Comparison of ENCODE assay signal across 8 mouse cellular contexts in the genomic region with DNA sequence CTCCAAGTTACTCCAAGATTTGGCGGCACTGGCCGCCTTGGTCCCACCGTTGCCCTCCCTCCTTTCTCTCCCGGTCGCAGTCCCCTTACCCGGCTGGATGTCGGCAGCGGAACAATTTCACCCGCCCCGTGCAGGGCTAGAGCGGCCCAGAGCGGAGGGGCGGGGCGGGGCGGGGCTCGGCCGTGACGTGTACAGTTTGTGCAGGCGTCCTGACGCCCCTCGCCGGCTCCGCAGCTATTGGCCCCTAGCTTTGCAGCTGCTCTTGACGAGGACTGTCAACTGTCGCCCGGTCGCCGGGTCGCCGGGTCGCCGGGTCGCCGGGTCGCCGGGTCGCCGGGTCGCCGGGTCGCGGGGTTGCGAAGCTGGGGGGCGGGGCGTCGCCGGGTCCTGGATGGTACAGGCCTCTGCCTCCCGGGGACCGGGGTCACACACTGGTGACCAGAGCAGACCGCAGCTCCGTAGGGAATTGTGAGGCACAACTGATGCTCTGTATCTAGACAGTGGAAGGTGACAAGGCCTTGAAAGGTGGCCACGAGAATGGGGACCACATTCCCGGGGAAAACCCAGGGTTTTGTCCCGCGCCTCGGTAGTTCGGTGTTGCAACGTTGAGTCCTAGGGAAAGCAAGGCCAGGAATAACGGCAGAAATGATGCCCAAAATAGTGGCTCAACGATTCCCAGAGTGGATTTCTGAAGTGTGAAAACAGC. TPM values are rescaled to one million over a fixed set of nuclear protein-coding genes. Genes with fewer than 3 reads are reported as not detected.
DNase-seq lines count a peak whose midpoint lies in the region; ATAC-seq and TF ChIP-seq lines count a peak whose summit lies in the region.

Gene Suox, minus strand, starts transcription at position 311 of the 706 bp plus-strand sequence.

- TF ChIP-seq CTCF in bone marrow macrophage, adult 2 months (IDR thresholded peaks at IDR 0.05; ENCODE audit: low read depth, low read length): no peak
- TF ChIP-seq CTCF in embryonic fibroblast, embryonic 13.5 days (IDR thresholded peaks at IDR 0.05; ENCODE audit: borderline replicate concordance, insufficient read depth, low read length): no peak
- no peak for TF ChIP-seq CTCF in midbrain, postnatal 0 days (IDR thresholded peaks at IDR 0.05)

- peak; percentile 96 for ATAC-seq in kidney, embryonic 15.5 days (replicated peaks; ENCODE audit: low FRiP score)
- ATAC-seq in limb, embryonic 15.5 days (ENCODE audit: insufficient number of reproducible peaks, low FRiP score, low TSS enrichment, low read depth): peak; percentile 83
- ATAC-seq in midbrain, postnatal 0 days (ENCODE audit: low FRiP score): peak; percentile 82

- H3K27me3 ChIP-seq in heart, embryonic 10.5 days (ENCODE audit: insufficient read depth, poor library complexity, severe bottlenecking): peaks cover 20% of the 10 kb centered on the region; the same call in 1 of the 2 replicates
- H3K27me3 ChIP-seq in kidney, embryonic 15.5 days: 0 out of 2 replicates have a peak, but pooled peaks cover 6% of the 10 kb centered on the region
- H3K27me3 ChIP-seq in limb, embryonic 15.5 days: no peaks in the 10 kb centered on the region
- no peaks in the 10 kb centered on the region for H3K27me3 ChIP-seq in midbrain, postnatal 0 days (ENCODE audit: insufficient read depth, low read length)

- under 1% methylated on average over 57 of the region's 60 CpGs for WGBS in heart, embryonic 10.5 days
- WGBS in kidney, embryonic 15.5 days: under 1% methylated on average over 60 of the region's 60 CpGs
- WGBS in limb, embryonic 15.5 days: under 1% methylated on average over 60 of the region's 60 CpGs
- under 1% methylated on average over 52 of the region's 60 CpGs for WGBS in midbrain, postnatal 0 days

- peak; percentile 93 for DNase-seq in A20 (ENCODE audit: low read depth, low spot score)
- DNase-seq in heart, embryonic 10.5 days (ENCODE audit: low spot score): peak; percentile 96
- peak; percentile 85 for DNase-seq in midbrain, postnatal 0 days (ENCODE audit: low spot score)
- peak; percentile 82 to 85 for DNase-seq in spleen, postnatal 10 days (ENCODE audit: low spot score in 2 of 2)

- H3K4me1 ChIP-seq in bone marrow macrophage, adult 2 months (ENCODE audit: control insufficient read depth, insufficient read depth, low read length): peaks cover 4% of the 10 kb centered on the region
- H3K4me1 ChIP-seq in embryonic fibroblast, embryonic 13.5 days (ENCODE audit: control insufficient read depth, insufficient read depth, low read length): peaks cover 7% of the 10 kb centered on the region
- peaks cover 16% of the 10 kb centered on the region for H3K4me1 ChIP-seq in heart, embryonic 10.5 days
- H3K4me1 ChIP-seq in kidney, embryonic 15.5 days: peaks cover 18% of the 10 kb centered on the region
- peaks cover 16% of the 10 kb centered on the region for H3K4me1 ChIP-seq in limb, embryonic 15.5 days
- H3K4me1 ChIP-seq in midbrain, postnatal 0 days (ENCODE audit: insufficient read depth, low read length): peaks cover 5% of the 10 kb centered on the region; the same call in 1 of the 2 replicates

- no peak for TF ChIP-seq POLR2A in bone marrow macrophage, adult 2 months (IDR thresholded peaks at IDR 0.05; ENCODE audit: borderline replicate concordance, low read depth, low read length)
- TF ChIP-seq POLR2A in embryonic fibroblast, embryonic 13.5 days (IDR thresholded peaks at IDR 0.05; ENCODE audit: low read depth, low read length): peak; percentile 84

- peaks cover 9% of the 10 kb centered on the region; the same call in 1 of the 2 replicates for H3K36me3 ChIP-seq in heart, embryonic 10.5 days
- H3K36me3 ChIP-seq in kidney, embryonic 15.5 days: peaks cover 11% of the 10 kb centered on the region; the same call in 1 of the 2 replicates
- peaks cover 14% of the 10 kb centered on the region; the same call in 1 of the 2 replicates for H3K36me3 ChIP-seq in limb, embryonic 15.5 days
- H3K36me3 ChIP-seq in midbrain, postnatal 0 days (ENCODE audit: insufficient read depth, low read length): peaks cover 12% of the 10 kb centered on the region; the same call in 1 of the 2 replicates

- H3K27ac ChIP-seq in bone marrow macrophage, adult 2 months (ENCODE audit: insufficient read depth, low read depth, low read length): no peak within 1 kb of the TSS
- H3K27ac ChIP-seq in embryonic fibroblast, embryonic 13.5 days (ENCODE audit: insufficient read depth, low read length): no peak within 1 kb of the TSS; the same call in 1 of the 2 replicates
- H3K27ac ChIP-seq in heart, embryonic 10.5 days: peak within 1 kb of the TSS; percentile 84
- peak within 1 kb of the TSS; percentile 68 for H3K27ac ChIP-seq in kidney, embryonic 15.5 days
- peak within 1 kb of the TSS; percentile 67 for H3K27ac ChIP-seq in limb, embryonic 15.5 days
- peak within 1 kb of the TSS; percentile 51; the same call in 1 of the 2 replicates for H3K27ac ChIP-seq in midbrain, postnatal 0 days (ENCODE audit: low read depth, low read length)

- peak within 1 kb of the TSS; percentile 96 for H3K4me2 ChIP-seq in kidney, embryonic 15.5 days
- peak within 1 kb of the TSS; percentile 87 for H3K4me2 ChIP-seq in limb, embryonic 15.5 days
- peak within 1 kb of the TSS; percentile 87 for H3K4me2 ChIP-seq in midbrain, postnatal 0 days (ENCODE audit: low read depth, low read length, poor library complexity, severe bottlenecking)

- no peaks in the 10 kb centered on the region for H3K9me3 ChIP-seq in heart, embryonic 10.5 days
- H3K9me3 ChIP-seq in kidney, embryonic 15.5 days (replicated peaks): no peaks in the 10 kb centered on the region
- H3K9me3 ChIP-seq in limb, embryonic 15.5 days: no peaks in the 10 kb centered on the region
- H3K9me3 ChIP-seq in midbrain, postnatal 0 days (ENCODE audit: low read length): no peaks in the 10 kb centered on the region

- peak within 1 kb of the TSS; percentile 50 for H3K9ac ChIP-seq in kidney, embryonic 15.5 days
- peak within 1 kb of the TSS; percentile 53 for H3K9ac ChIP-seq in limb, embryonic 15.5 days
- peak within 1 kb of the TSS; percentile 63 for H3K9ac ChIP-seq in midbrain, postnatal 0 days (replicated peaks; ENCODE audit: low read length, poor library complexity, severe bottlenecking)

- peak within 1 kb of the TSS; percentile 82 for H3K4me3 ChIP-seq in bone marrow macrophage, adult 2 months (ENCODE audit: insufficient read depth, low read length)
- peak within 1 kb of the TSS; percentile 60 for H3K4me3 ChIP-seq in embryonic fibroblast, embryonic 13.5 days (ENCODE audit: insufficient read depth, low read length)
- H3K4me3 ChIP-seq in heart, embryonic 10.5 days: peak within 1 kb of the TSS; percentile 88
- H3K4me3 ChIP-seq in kidney, embryonic 15.5 days (replicated peaks): peak within 1 kb of the TSS; percentile 74
- H3K4me3 ChIP-seq in limb, embryonic 15.5 days: peak within 1 kb of the TSS; percentile 77
- H3K4me3 ChIP-seq in midbrain, postnatal 0 days (ENCODE audit: low read depth, low read length): peak within 1 kb of the TSS; percentile 58

RNA-seq across cellular contexts. Expression of gene Suox, which starts in this region (rescaled TPM):
- polyA plus RNA-seq in bone marrow macrophage, adult 2 months (2012; ENCODE audit: insufficient read depth, insufficient read length, missing spikeins): 6.3 and 7.2 TPM in 2 replicates
- polyA plus RNA-seq in embryonic fibroblast, embryonic 13.5 days (2011; ENCODE audit: insufficient read length, low read depth, missing spikeins): 14.3 and 15.7 TPM in 2 replicates
- polyA plus RNA-seq in heart, embryonic 10.5 days (2016; fragmentation: Nextera tagmentation; extraction: Ambion mirVana): 11.8 and 15.7 TPM in 2 replicates
- polyA plus RNA-seq in kidney, embryonic 15.5 days (2015; fragmentation: Nextera tagmentation; extraction: Ambion mirVana): 11.7 and 13.2 TPM in 2 replicates
- polyA plus RNA-seq in limb, embryonic 15.5 days (2015; fragmentation: Nextera tagmentation; extraction: Ambion mirVana): 22.1 and 24.7 TPM in 2 replicates
- 11.5 and 15.7 TPM in 2 replicates for total RNA-seq in midbrain, postnatal 0 days (2014; rRNA removed)
- 8.9 and 11.8 TPM in 2 replicates for polyA plus RNA-seq in midbrain, postnatal 0 days (2015; fragmentation: Nextera tagmentation; extraction: Ambion mirVana)

Comparison
In these comparisons a context has a peak if more than half of its experiments do, and no peak if none do; other contexts are left out.
1. H3K27ac ChIP-seq: peak in heart, embryonic 10.5 days (single experiment), kidney, embryonic 15.5 days (single experiment), limb, embryonic 15.5 days (single experiment) and midbrain, postnatal 0 days (single experiment); none in bone marrow macrophage, adult 2 months (single experiment) and embryonic fibroblast, embryonic 13.5 days (single experiment).
2. Peak in every context shown above with its lines, with median percentiles within 50 percentile points of each other: DNase-seq, H3K4me3 ChIP-seq, ATAC-seq, H3K4me2 ChIP-seq and H3K9ac ChIP-seq.